Comparison of ENCODE assay signal across 9 mouse cellular contexts in the genomic region with DNA sequence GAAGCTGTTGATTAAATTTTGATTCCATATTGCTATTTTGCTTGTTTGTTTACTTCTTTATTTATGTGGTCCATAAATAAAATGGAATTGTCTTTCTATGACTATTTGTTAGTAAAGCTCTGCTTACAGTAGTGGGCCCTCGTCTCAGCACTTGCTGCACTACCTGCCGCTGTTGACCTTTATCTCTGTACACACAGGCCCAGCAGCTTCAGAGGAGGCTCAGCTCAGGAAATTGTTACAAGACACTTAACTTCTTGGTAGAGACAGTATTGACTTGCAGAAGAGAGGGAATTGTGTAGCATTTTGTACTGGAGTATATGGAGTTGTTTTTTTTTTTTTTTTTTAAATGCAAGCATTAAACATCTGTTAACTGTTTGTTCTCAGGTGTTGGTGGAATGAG. TPM values are rescaled to one million over a fixed set of nuclear protein-coding genes. Genes with fewer than 3 reads are reported as not detected.
A peak's percentile ranks its signal among the peaks of the same experiment; 100 is the strongest.
DNase-seq lines count a peak whose midpoint lies in the region; ATAC-seq lines count a peak whose summit lies in the region.
"Had no signal": no experiment of that assay in that cellular context is flagged by ENCODE, and none has a peak within 500 bp of the region (broad histone marks: within the 10 kb centered on the region; RNA-seq: fewer than 3 reads in every experiment).

No protein-coding gene starts in this region.

- peaks cover 50% of the 10 kb centered on the region for H3K36me3 ChIP-seq in heart, embryonic 13.5 days
- peaks cover 23% of the 10 kb centered on the region for H3K36me3 ChIP-seq in heart, embryonic 11.5 days (ENCODE audit: control insufficient read depth, insufficient read depth, low read length)
- peaks cover 54% of the 10 kb centered on the region for H3K36me3 ChIP-seq in liver, embryonic 12.5 days
- H3K36me3 ChIP-seq in neural tube, embryonic 15.5 days = peaks cover 28% of the 10 kb centered on the region; the same call in 1 of the 2 replicates

- intact Hi-C loops in left cerebral cortex, postnatal 14 days (cut with DNase I) = no loop called here

- H3K4me3 ChIP-seq in heart, embryonic 13.5 days = 0 out of 2 replicates have a peak overlapping the region, but pooled peaks have one; percentile 4
- no peak overlapping the region for H3K4me3 ChIP-seq in heart, embryonic 11.5 days (ENCODE audit: low read depth, low read length)
- H3K4me3 ChIP-seq in liver, embryonic 12.5 days = peak overlapping the region; percentile 7
- no peak overlapping the region for H3K4me3 ChIP-seq in neural tube, embryonic 15.5 days (replicated peaks)
- H3K4me3 ChIP-seq: forebrain, embryonic 13.5 days had no signal

- peak; percentile 20 for DNase-seq in lung, postnatal 36 days
- no peak for DNase-seq in lung, postnatal 14 days
- DNase-seq in left cerebral cortex, postnatal 14 days (ENCODE audit: low spot score in 2 of 2) = no peak
- DNase-seq in lung, postnatal 25 days (ENCODE audit: low spot score) = no peak

- H3K4me2 ChIP-seq in heart, embryonic 13.5 days = peak overlapping the region; percentile 51
- no peak overlapping the region for H3K4me2 ChIP-seq in heart, embryonic 11.5 days
- H3K4me2 ChIP-seq in liver, embryonic 12.5 days = peak overlapping the region; percentile 54
- H3K4me2 ChIP-seq in neural tube, embryonic 15.5 days = peak overlapping the region; percentile 27

- H3K4me1 ChIP-seq in heart, embryonic 13.5 days = peaks cover 66% of the 10 kb centered on the region
- H3K4me1 ChIP-seq in heart, embryonic 11.5 days (ENCODE audit: control insufficient read depth, insufficient read depth, low read length) = peaks cover 18% of the 10 kb centered on the region
- H3K4me1 ChIP-seq in liver, embryonic 12.5 days = peaks cover 65% of the 10 kb centered on the region
- peaks cover 62% of the 10 kb centered on the region for H3K4me1 ChIP-seq in neural tube, embryonic 15.5 days

- WGBS in heart, embryonic 13.5 days = 15% methylated on average over 2 of the region's 2 CpGs
- WGBS in heart, embryonic 11.5 days (ENCODE audit: insufficient replicate concordance) = 18% methylated on average over 2 of the region's 2 CpGs
- WGBS in liver, embryonic 12.5 days (ENCODE audit: insufficient replicate concordance) = 3% methylated on average over 2 of the region's 2 CpGs
- WGBS in neural tube, embryonic 15.5 days = 49% methylated on average over 2 of the region's 2 CpGs

- no peaks in the 10 kb centered on the region for H3K9me3 ChIP-seq in heart, embryonic 13.5 days
- no peaks in the 10 kb centered on the region for H3K9me3 ChIP-seq in heart, embryonic 11.5 days (replicated peaks; ENCODE audit: control insufficient read depth, low read length)
- H3K9me3 ChIP-seq in liver, embryonic 12.5 days (replicated peaks) = no peaks in the 10 kb centered on the region
- H3K9me3 ChIP-seq in neural tube, embryonic 15.5 days (replicated peaks) = no peaks in the 10 kb centered on the region
- H3K9me3 ChIP-seq: forebrain, embryonic 13.5 days had no signal

- H3K27me3 ChIP-seq in heart, embryonic 13.5 days (replicated peaks) = no peaks in the 10 kb centered on the region
- H3K27me3 ChIP-seq in heart, embryonic 11.5 days (ENCODE audit: control insufficient read depth, insufficient read depth, low read length) = no peaks in the 10 kb centered on the region
- H3K27me3 ChIP-seq in liver, embryonic 12.5 days (replicated peaks) = no peaks in the 10 kb centered on the region
- no peaks in the 10 kb centered on the region for H3K27me3 ChIP-seq in neural tube, embryonic 15.5 days (replicated peaks)
- H3K27me3 ChIP-seq: forebrain, embryonic 13.5 days had no signal

- H3K9ac ChIP-seq in heart, embryonic 13.5 days = no peak overlapping the region; the same call in 1 of the 2 replicates
- no peak overlapping the region for H3K9ac ChIP-seq in heart, embryonic 11.5 days (ENCODE audit: low read depth, low read length)
- peak overlapping the region; percentile 31; the same call in 1 of the 2 replicates for H3K9ac ChIP-seq in liver, embryonic 12.5 days
- no peak overlapping the region for H3K9ac ChIP-seq in neural tube, embryonic 15.5 days (replicated peaks)
- H3K9ac ChIP-seq: forebrain, embryonic 13.5 days had no signal

- ATAC-seq in heart, embryonic 13.5 days (ENCODE audit: extremely low read depth, insufficient number of reproducible peaks, low FRiP score, low TSS enrichment) = no peak
- ATAC-seq in heart, embryonic 11.5 days (replicated peaks; ENCODE audit: insufficient number of reproducible peaks, low FRiP score, low TSS enrichment) = no peak
- peak; percentile 50; the same call in 1 of the 2 replicates for ATAC-seq in liver, embryonic 12.5 days
- ATAC-seq in neural tube, embryonic 15.5 days (ENCODE audit: low FRiP score) = no peak
- ATAC-seq: forebrain, embryonic 13.5 days had no signal

- H3K27ac ChIP-seq in heart, embryonic 13.5 days (replicated peaks) = peak overlapping the region; percentile 53; the same call in 1 of the 2 replicates
- no peak overlapping the region for H3K27ac ChIP-seq in heart, embryonic 11.5 days (ENCODE audit: low read depth, low read length)
- peak overlapping the region; percentile 65; the same call in 1 of the 2 replicates for H3K27ac ChIP-seq in liver, embryonic 12.5 days
- H3K27ac ChIP-seq in neural tube, embryonic 15.5 days (replicated peaks) = no peak overlapping the region
- H3K27ac ChIP-seq: forebrain, embryonic 13.5 days had no signal

RNA-seq across cellular contexts. Expression of a gene that starts 5.4 kb away (rescaled TPM):
- 53.2 and 53.3 TPM in 2 replicates for polyA plus RNA-seq in heart, embryonic 13.5 days (2015; fragmentation: Nextera tagmentation; extraction: Ambion mirVana)
- 64.8 and 68.3 TPM in 2 replicates for polyA plus RNA-seq in heart, embryonic 11.5 days (2014; fragmentation: Nextera tagmentation; extraction: Ambion mirVana)
- polyA plus RNA-seq in liver, embryonic 12.5 days (2016; fragmentation: Nextera tagmentation; extraction: Ambion mirVana) = 43.2 and 43.7 TPM in 2 replicates
- 75.8 and 79.3 TPM in 2 replicates for polyA plus RNA-seq in neural tube, embryonic 15.5 days (2015; fragmentation: Nextera tagmentation; extraction: Ambion mirVana)
- total RNA-seq in left cerebral cortex, postnatal 14 days (2021) = 100 to 1,000 TPM; 111 TPM

Comparison
In these comparisons a context has a peak if more than half of its experiments do, and no peak if none do; other contexts are left out.
1. H3K27ac ChIP-seq: peak in heart, embryonic 13.5 days (single experiment) and liver, embryonic 12.5 days (single experiment); none in heart, embryonic 11.5 days (single experiment) and neural tube, embryonic 15.5 days (single experiment).
2. H3K4me3 ChIP-seq: peak in heart, embryonic 13.5 days (single experiment) and liver, embryonic 12.5 days (single experiment); none in heart, embryonic 11.5 days (single experiment) and neural tube, embryonic 15.5 days (single experiment).